Mouse (Mus musculus) neural tube, embryonic 11.5 days (tissue): Measurements from ENCODE around the gene Syncrip. TPM values are rescaled to one million over a fixed set of nuclear protein-coding genes. Genes with fewer than 3 reads are reported as not detected.

ENCODE experiments used
- ATAC-seq: fragments of 200-750 bp; cut with Nextera tagmentation; 2 replicates; pipeline ENCODE4 v1.8.0; 2017; ENCODE audit warnings: moderate number of reproducible peaks, mild to moderate bottlenecking, moderate TSS enrichment, moderate library complexity; ENCODE audit not compliant: insufficient read depth, low FRiP score, low TSS enrichment
- DNase-seq: peaks from one replicate; pipeline ENCODE4 v3.0.0-alpha.2; 2015; ENCODE audit warnings: low spot score
- H3K27ac ChIP-seq: fragments of 300-500 bp; sonication (generic); 2 replicates; pipeline ENCODE4 v1.5.1; 2014; ENCODE audit warnings: low read depth, mild to moderate bottlenecking, low read length
- H3K27me3 ChIP-seq: fragments of 300-500 bp; sonication (generic); 2 replicates; pipeline ENCODE4 v1.6.1; 2014; ENCODE audit warnings: mild to moderate bottlenecking, low read length, mixed read lengths; ENCODE audit not compliant: control insufficient read depth, insufficient read depth
- H3K36me3 ChIP-seq: fragments of 300-500 bp; sonication (generic); 2 replicates; pipeline ENCODE4 v1.6.1; 2014; ENCODE audit warnings: mild to moderate bottlenecking, low read length, moderate library complexity, mixed read lengths; ENCODE audit not compliant: control insufficient read depth, insufficient read depth
- H3K4me1 ChIP-seq: fragments of 300-500 bp; sonication (generic); 2 replicates; pipeline ENCODE4 v1.6.1; 2014; ENCODE audit warnings: low read length, mixed read lengths; ENCODE audit not compliant: control insufficient read depth, insufficient read depth
- H3K4me2 ChIP-seq: fragments of 300-500 bp; sonication (generic); 2 replicates; pipeline ENCODE4 v1.6.1; 2014; ENCODE audit warnings: low read depth, mild to moderate bottlenecking, moderate library complexity
- H3K4me3 ChIP-seq: fragments of 300-500 bp; sonication (generic); 2 replicates; pipeline ENCODE4 v1.5.1; 2014; ENCODE audit warnings: low read depth, low read length
- H3K9ac ChIP-seq: fragments of 300-500 bp; sonication (generic); 2 replicates; pipeline ENCODE4 v1.6.1; 2014; ENCODE audit warnings: mild to moderate bottlenecking, low read length
- H3K9me3 ChIP-seq: fragments of 300-500 bp; sonication (generic); 2 replicates; pipeline ENCODE4 v1.6.1; 2016; ENCODE audit warnings: low read length; ENCODE audit not compliant: control insufficient read depth
- WGBS: fragments of 180-500 bp; shearing (Covaris S2); extraction: QIAGEN DNeasy Blood & Tissue Kit; methylation state at CpG from one replicate; pipeline ENCODE4 v1.1.7; 2014; 5-methylcytosine and 5-hydroxymethylcytosine counted together
- polyA plus RNA-seq: library from polyadenylated mRNA; unstranded; fragments of >200 nt; fragmentation: Nextera tagmentation; extraction: Ambion mirVana; gene quantifications from 2 replicates; pipeline ENCODE4 v1.2.1, GENCODE M21; 2014

Gene Syncrip
- polyA plus RNA-seq, 1 experiment from 2014 or later: 124 TPM

- DNase-seq (no peak), ATAC-seq (no peak)
- no peaks in the 10 kb centered on the region for H3K4me1 ChIP-seq
- no peaks in the 10 kb centered on the region for H3K27me3 ChIP-seq
- H3K9me3 ChIP-seq: no peaks in the 10 kb centered on the region
- H3K27ac ChIP-seq: no peak overlapping the region
- no peak overlapping the region for H3K4me2 ChIP-seq
- no peak overlapping the region for H3K9ac ChIP-seq
- H3K4me3 ChIP-seq: no peak overlapping the region
- WGBS: 79% methylated on average over 1 of the region's 1 CpGs
- H3K36me3 ChIP-seq: no peaks in the 10 kb centered on the region; the same call in 1 of the 2 replicates
These were observed 65.6 kb downstream of the Syncrip start for GRCm38 (mm10) chr9:88416752-88417151.

- ATAC-seq: no peak
- no peaks in the 10 kb centered on the region for H3K36me3 ChIP-seq
These were observed 72.4 kb downstream of the Syncrip start for GRCm38 (mm10) chr9:88409978-88410377.

GRCm38 (mm10) chr9:88404515-88404914 lies 77.9 kb downstream of the Syncrip start:
- Histone ChIP-seq H3K4me1 (no peaks in the 10 kb centered on the region), H3K27me3 (no peaks in the 10 kb centered on the region), H3K27ac (no peak overlapping the region), H3K4me3 (no peak overlapping the region), H3K9ac (no peak overlapping the region), H3K36me3 (no peaks in the 10 kb centered on the region), H3K4me2 (no peak overlapping the region), H3K9me3 (no peaks in the 10 kb centered on the region)
- no peak for DNase-seq
- no peak for ATAC-seq
- 95% methylated on average over 6 of the region's 6 CpGs for WGBS

More at GRCm38 (mm10) chr9:88409978-88410377, 72.4 kb downstream of the Syncrip start:
- H3K4me2 ChIP-seq: no peak overlapping the region
- no peak overlapping the region for H3K9ac ChIP-seq
- H3K4me1 ChIP-seq: no peaks in the 10 kb centered on the region
- H3K27ac ChIP-seq: no peak overlapping the region
- DNase-seq: no peak
- H3K4me3 ChIP-seq: no peak overlapping the region
- H3K9me3 ChIP-seq: no peaks in the 10 kb centered on the region
- no peaks in the 10 kb centered on the region for H3K27me3 ChIP-seq
- WGBS: 91% methylated on average over 2 of the region's 2 CpGs

- H3K4me1 ChIP-seq: no peaks in the 10 kb centered on the region
- no peaks in the 10 kb centered on the region for H3K36me3 ChIP-seq
- WGBS: 73% methylated on average over 10 of the region's 10 CpGs
- no peak overlapping the region for H3K4me3 ChIP-seq
- ATAC-seq (no peak), DNase-seq (no peak)
- no peaks in the 10 kb centered on the region for H3K27me3 ChIP-seq
- H3K27ac ChIP-seq: no peak overlapping the region
- H3K9me3 ChIP-seq: no peaks in the 10 kb centered on the region
- no peak overlapping the region for H3K9ac ChIP-seq
- H3K4me2 ChIP-seq: no peak overlapping the region
These were observed 78.3 kb downstream of the Syncrip start for GRCm38 (mm10) chr9:88404088-88404487.

- DNase-seq (no peak), ATAC-seq (no peak)
- no peaks in the 10 kb centered on the region for H3K4me1 ChIP-seq
- no peak overlapping the region for H3K4me3 ChIP-seq
- H3K9me3 ChIP-seq: no peaks in the 10 kb centered on the region
- WGBS: 82% methylated on average over 1 of the region's 1 CpGs
- H3K27ac ChIP-seq: no peak overlapping the region
- H3K4me2 ChIP-seq: no peak overlapping the region
- H3K9ac ChIP-seq: no peak overlapping the region
- H3K27me3 ChIP-seq: no peaks in the 10 kb centered on the region
- no peaks in the 10 kb centered on the region for H3K36me3 ChIP-seq
These were observed 83.9 kb downstream of the Syncrip start for GRCm38 (mm10) chr9:88398461-88398860.

Other genes with a start within 250 kb of the Syncrip start
- gene Nt5e, start 155.4 kb downstream of the Syncrip start, polyA plus RNA-seq: 1.5 and 1.7 TPM in 2 replicates
- gene Snx14, start 43.6 kb downstream of the Syncrip start, polyA plus RNA-seq: 19.3 and 20.7 TPM in 2 replicates
- 0.46 TPM in 1 of 2 replicates, not detected in the other for gene Gm20537, start 26.0 kb downstream of the Syncrip start, polyA plus RNA-seq
- 10.9 and 14.2 TPM in 2 replicates for gene Zfp949, start 65.4 kb upstream of the Syncrip start, polyA plus RNA-seq
- gene Trim43a, start 98.3 kb upstream of the Syncrip start, polyA plus RNA-seq: 0.12 TPM in 1 of 2 replicates, not detected in the other
- 24.9 and 26.4 TPM in 2 replicates for gene Mthfsl, start 237.7 kb upstream of the Syncrip start, polyA plus RNA-seq
- not detected in 2 replicates for gene Bcl2a1d, start 249.3 kb upstream of the Syncrip start, polyA plus RNA-seq